Mouse (Mus musculus) MEL (cell line): Measurements from ENCODE around the gene Uox. TPM values are rescaled to one million over a fixed set of nuclear protein-coding genes. Genes with fewer than 3 reads are reported as not detected.

Experiments used
- DNase-seq: peaks from one replicate; pipeline ENCODE4 v3.0.0; 2011; ENCODE audit warnings: low read depth, low spot score
- H3K27ac ChIP-seq: 2 replicates; pipeline ENCODE4 v1.5.1; 2012; ENCODE audit warnings: low read depth, mild to moderate bottlenecking, control low read depth, low read length, moderate library complexity; ENCODE audit not compliant: control insufficient read depth
- H3K27me3 ChIP-seq, 2 experiments: fragments of 150-350 bp in 1 of 2; sonication (generic) in 1 of 2; 2 replicates each; pipeline ENCODE4 v1.6.1; 2012; ENCODE audit warnings: low read length in 2 of 2, mild to moderate bottlenecking in 2 of 2, improper control_type of control experiment in 1 of 2, moderate library complexity in 1 of 2; ENCODE audit not compliant: insufficient read depth in 2 of 2, control insufficient read depth in 1 of 2
- H3K36me3 ChIP-seq, 2 experiments: 2 replicates each; pipeline ENCODE4 v1.6.1; 2012 to 2014; ENCODE audit warnings: low read length in 2 of 2, improper control_type of control experiment in 1 of 2, inconsistent platforms in 1 of 2, mild to moderate bottlenecking in 1 of 2; ENCODE audit not compliant: insufficient read depth in 2 of 2, control insufficient read depth in 1 of 2
- H3K4me1 ChIP-seq, 2 experiments: fragments of 150-350 bp in 1 of 2; sonication (generic) in 1 of 2; 2 replicates each; pipeline ENCODE4 v1.6.1; 2012; ENCODE audit warnings: low read length in 2 of 2, improper control_type of control experiment in 1 of 2, mild to moderate bottlenecking in 1 of 2; ENCODE audit not compliant: insufficient read depth in 2 of 2, control insufficient read depth in 1 of 2
- H3K4me3 ChIP-seq, 2 experiments: fragments of 150-350 bp in 1 of 2; sonication (generic) in 1 of 2; 2 replicates each; pipeline ENCODE4 v1.5.1; 2012; ENCODE audit warnings: low read depth in 2 of 2, low read length in 2 of 2, mild to moderate bottlenecking in 2 of 2, moderate library complexity in 2 of 2, control low read depth in 1 of 2, improper control_type of control experiment in 1 of 2; ENCODE audit not compliant: control insufficient read depth in 1 of 2, insufficient read depth in 1 of 2
- H3K79me2 ChIP-seq: 2 replicates; pipeline ENCODE4 v1.6.1; 2012; ENCODE audit warnings: mild to moderate bottlenecking, low read length, moderate library complexity; ENCODE audit not compliant: control insufficient read depth, poor library complexity, insufficient read depth
- H3K9ac ChIP-seq: 2 replicates; pipeline ENCODE4 v1.6.1; 2012; ENCODE audit warnings: low read depth, mild to moderate bottlenecking, control low read depth, low read length, moderate library complexity; ENCODE audit not compliant: control insufficient read depth, poor library complexity, severe bottlenecking
- H3K9me3 ChIP-seq: fragments of 150-350 bp; sonication (generic); replicated peaks from 2 replicates; pipeline ENCODE4 v1.6.1; 2012; ENCODE audit warnings: mild to moderate bottlenecking, low read length, improper control_type of control experiment, moderate library complexity; ENCODE audit not compliant: insufficient read depth
- CHD1 ChIP-seq: IDR thresholded peaks from 2 replicates; pipeline ENCODE4 v1.6.1; 2012; ENCODE audit warnings: low read depth, mild to moderate bottlenecking, inconsistent platforms, low read length, improper control_type of control experiment
- CTCF ChIP-seq, 3 experiments: IDR thresholded peaks in 2 of 3; conservative IDR thresholded peaks in 1 of 3; 2 replicates each; pipeline ENCODE4 v1.5.1; 2011 to 2012; ENCODE audit warnings: low read length in 3 of 3, low read depth in 2 of 3, mild to moderate bottlenecking in 2 of 3, improper control_type of control experiment in 1 of 3, inconsistent platforms in 1 of 3, mixed read lengths in 1 of 3, moderate library complexity in 1 of 3; ENCODE audit not compliant: control insufficient read depth in 1 of 3, insufficient read depth in 1 of 3, poor library complexity in 1 of 3, severe bottlenecking in 1 of 3
- EP300 ChIP-seq, 2 experiments: IDR thresholded peaks; 2 replicates each; pipeline ENCODE4 v1.6.1; 2011; ENCODE audit warnings: improper control_type of control experiment in 2 of 2, low read length in 2 of 2, low read depth in 1 of 2, mild to moderate bottlenecking in 1 of 2
- GABPA ChIP-seq: IDR thresholded peaks from 2 replicates; pipeline ENCODE4 v1.6.1; 2012; ENCODE audit warnings: low read depth, mild to moderate bottlenecking, inconsistent platforms, low read length, improper control_type of control experiment, moderate library complexity
- GATA1 ChIP-seq: IDR thresholded peaks from 2 replicates; pipeline ENCODE4 v1.6.1; 2011; ENCODE audit warnings: low read depth, low read length, improper control_type of control experiment
- JUND ChIP-seq: IDR thresholded peaks from 2 replicates; pipeline ENCODE4 v1.6.1; 2011; ENCODE audit warnings: low read depth, mild to moderate bottlenecking, improper control_type of control experiment, low read length
- KAT2A ChIP-seq: conservative IDR thresholded peaks from 2 replicates; pipeline ENCODE4 v1.6.1; 2012; ENCODE audit warnings: low read depth, low read length, improper control_type of control experiment, inconsistent platforms
- MAFK ChIP-seq: IDR thresholded peaks from 2 replicates; pipeline ENCODE4 v1.6.1; 2011; ENCODE audit warnings: low read depth, mild to moderate bottlenecking, low read length, improper control_type of control experiment, borderline replicate concordance
- MAX ChIP-seq: IDR thresholded peaks from 2 replicates; pipeline ENCODE4 v1.6.1; 2011; ENCODE audit warnings: low read length, improper control_type of control experiment
- MAZ ChIP-seq: IDR thresholded peaks from 2 replicates; pipeline ENCODE4 v1.6.1; 2012; ENCODE audit warnings: low read depth, mild to moderate bottlenecking, inconsistent platforms, low read length, improper control_type of control experiment
- MYC ChIP-seq: IDR thresholded peaks from 2 replicates; pipeline ENCODE4 v1.6.1; 2011; ENCODE audit warnings: low read depth, mild to moderate bottlenecking, low read length, improper control_type of control experiment, moderate library complexity
- NELFE ChIP-seq: IDR thresholded peaks from 2 replicates; pipeline ENCODE4 v1.6.1; 2011; ENCODE audit warnings: low read depth, low read length, improper control_type of control experiment
- POLR2A ChIP-seq, 2 experiments: IDR thresholded peaks; 2 replicates each; pipeline ENCODE4 v1.6.1; 2011 to 2012; ENCODE audit warnings: low read length in 2 of 2, mild to moderate bottlenecking in 2 of 2, control low read depth in 1 of 2, improper control_type of control experiment in 1 of 2, low read depth in 1 of 2, moderate library complexity in 1 of 2; ENCODE audit not compliant: control insufficient read depth in 1 of 2, insufficient read depth in 1 of 2, poor library complexity in 1 of 2
- POLR2AphosphoS2 ChIP-seq: IDR thresholded peaks from 2 replicates; pipeline ENCODE4 v1.6.1; 2011; ENCODE audit warnings: low read length, improper control_type of control experiment
- RAD21 ChIP-seq: IDR thresholded peaks from 2 replicates; pipeline ENCODE4 v1.6.1; 2011; ENCODE audit warnings: mild to moderate bottlenecking, low read depth, low read length, improper control_type of control experiment
- SIN3A ChIP-seq: IDR thresholded peaks from 2 replicates; pipeline ENCODE4 v1.6.1; 2012; ENCODE audit warnings: low read length, improper control_type of control experiment, inconsistent platforms
- SMC3 ChIP-seq: IDR thresholded peaks from 2 replicates; pipeline ENCODE4 v1.6.1; 2011; ENCODE audit warnings: low read depth, low read length, improper control_type of control experiment
- TAL1 ChIP-seq: IDR thresholded peaks from 2 replicates; pipeline ENCODE4 v1.6.1; 2012; ENCODE audit warnings: mild to moderate bottlenecking, inconsistent platforms, low read length, moderate library complexity, mixed read lengths
- TCF12 ChIP-seq: IDR thresholded peaks from 2 replicates; pipeline ENCODE4 v1.6.1; 2014; ENCODE audit warnings: low read depth, mild to moderate bottlenecking, inconsistent platforms, low read length, improper control_type of control experiment, moderate library complexity
- USF1 ChIP-seq: IDR thresholded peaks from 2 replicates; pipeline ENCODE4 v1.6.1; 2014; ENCODE audit warnings: low read depth, mild to moderate bottlenecking, inconsistent platforms, low read length, improper control_type of control experiment, moderate library complexity
- USF2 ChIP-seq, 2 experiments: IDR thresholded peaks; 2 replicates each; pipeline ENCODE4 v1.6.1; 2011 to 2012; ENCODE audit warnings: improper control_type of control experiment in 2 of 2, low read length in 2 of 2, borderline replicate concordance in 1 of 2, inconsistent platforms in 1 of 2, low read depth in 1 of 2, mild to moderate bottlenecking in 1 of 2; ENCODE audit not compliant: insufficient read depth in 1 of 2
- ZKSCAN1 ChIP-seq: IDR thresholded peaks from 2 replicates; pipeline ENCODE4 v1.6.1; 2012; ENCODE audit warnings: low read depth, mild to moderate bottlenecking, inconsistent platforms, low read length, improper control_type of control experiment, moderate library complexity
- ZNF384 ChIP-seq: IDR thresholded peaks from 2 replicates; pipeline ENCODE4 v1.6.1; 2012; ENCODE audit warnings: low read depth, mild to moderate bottlenecking, inconsistent platforms, low read length, improper control_type of control experiment
- polyA plus RNA-seq, 2 experiments: library from polyadenylated mRNA; stranded (reverse) in 1 of 2; unstranded in 1 of 2; fragments of >175 nt in 1 of 2; fragments of >200 nt in 1 of 2; gene quantifications; 2 replicates each; pipeline versions ENCODE4 v1.2.1 to v1.2.4; 2012; ENCODE audit warnings: low replicate concordance in 2 of 2, low read depth in 1 of 2; ENCODE audit not compliant: insufficient read length in 2 of 2, insufficient read depth in 1 of 2, missing spikeins in 1 of 2
- total RNA-seq: library from RNA; depleted of rRNA; stranded (reverse); fragments of 300-350 nt; gene quantifications from 2 replicates; pipeline ENCODE4 v1.2.3, GENCODE M21; 2012

Uox gene
- total and polyA plus RNA-seq, 3 experiments = not detected

DNA sequence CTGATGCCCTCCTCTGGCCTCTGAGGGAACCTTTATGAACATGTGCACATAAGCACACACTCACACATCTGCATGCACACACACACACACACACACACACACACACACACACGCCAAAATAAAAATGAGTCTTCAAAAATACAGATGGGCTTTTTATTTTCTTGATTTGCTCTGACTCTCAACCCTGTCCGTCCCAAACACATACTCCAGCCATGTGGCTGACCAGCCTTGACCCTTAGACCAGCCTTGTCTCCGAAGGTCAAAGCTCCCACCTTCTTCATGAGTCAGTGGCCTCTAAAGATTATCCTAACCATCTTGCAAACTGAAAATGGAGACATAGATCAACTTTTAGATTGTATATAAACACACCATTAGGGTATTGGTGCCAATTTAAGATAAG is 632 bp upstream of the Uox start:
- H3K36me3 ChIP-seq = no peaks in the 10 kb centered on the region
- H3K9ac ChIP-seq = no peak overlapping the region
- peaks cover 0 to 5% of the 10 kb centered on the region in 2 experiments; a peak in 2 of 4 replicates for H3K27me3 ChIP-seq
- no peaks in the 10 kb centered on the region for H3K79me2 ChIP-seq
- DNase-seq = no peak
- no peak overlapping the region for H3K4me3 ChIP-seq
- H3K27ac ChIP-seq = no peak overlapping the region
- no peaks in the 10 kb centered on the region for H3K4me1 ChIP-seq
- TF ChIP-seq EP300 (IDR thresholded peaks at IDR 0.05; ENCODE audit: low read depth in 1 of 2, low read length in 2 of 2) = no peak
- TF ChIP-seq NELFE = no peak
- no peak for TF ChIP-seq USF1
- H3K9me3 ChIP-seq = no peaks in the 10 kb centered on the region

- Histone ChIP-seq H3K9ac (no peak overlapping the region), H3K4me3 (no peak overlapping the region), H3K27me3 (peaks cover 0 to 4% of the 10 kb centered on the region in 2 experiments; a peak in 2 of 4 replicates), H3K4me1 (no peaks in the 10 kb centered on the region), H3K36me3 (no peaks in the 10 kb centered on the region), H3K9me3 (no peaks in the 10 kb centered on the region), H3K79me2 (no peaks in the 10 kb centered on the region), H3K27ac (no peak overlapping the region)
- TF ChIP-seq SMC3 = no peak
- no peak for TF ChIP-seq USF2 (IDR thresholded peaks at IDR 0.05; ENCODE audit: borderline replicate concordance in 1 of 2, insufficient read depth in 1 of 2, low read depth in 1 of 2, low read length in 2 of 2)
- no peak for TF ChIP-seq MAX
- TF ChIP-seq POLR2A (IDR thresholded peaks at IDR 0.05; ENCODE audit: control insufficient read depth in 1 of 2, insufficient read depth in 1 of 2, low read depth in 1 of 2, low read length in 2 of 2, poor library complexity in 1 of 2) = no peak
- no peak for TF ChIP-seq CTCF (IDR thresholded peaks at IDR 0.05 in 2 of 3, conservative IDR thresholded peaks at IDR 0.05 in 1 of 3; ENCODE audit: control insufficient read depth in 1 of 3, insufficient read depth in 1 of 3, low read depth in 2 of 3, low read length in 3 of 3, poor library complexity in 1 of 3, severe bottlenecking in 1 of 3)
- no peak for TF ChIP-seq MYC
- no peak for TF ChIP-seq GATA1
- TF ChIP-seq RAD21 = no peak
- TF ChIP-seq CHD1 = no peak
- TF ChIP-seq MAZ = no peak
- no peak for DNase-seq
Observed at GRCm38 (mm10) chr3:146570939-146571338, 713 bp downstream of the Uox start.

GRCm38 (mm10) chr3:146571341-146571740 is 1.1 kb downstream of the Uox start:
- no peaks in the 10 kb centered on the region for H3K36me3 ChIP-seq
- TF ChIP-seq MAX = no peak
- no peak for TF ChIP-seq CTCF (IDR thresholded peaks at IDR 0.05 in 2 of 3, conservative IDR thresholded peaks at IDR 0.05 in 1 of 3; ENCODE audit: control insufficient read depth in 1 of 3, insufficient read depth in 1 of 3, low read depth in 2 of 3, low read length in 3 of 3, poor library complexity in 1 of 3, severe bottlenecking in 1 of 3)
- no peak for TF ChIP-seq NELFE
- no peak for TF ChIP-seq MAFK
- TF ChIP-seq POLR2A (IDR thresholded peaks at IDR 0.05; ENCODE audit: control insufficient read depth in 1 of 2, insufficient read depth in 1 of 2, low read depth in 1 of 2, low read length in 2 of 2, poor library complexity in 1 of 2) = no peak
- TF ChIP-seq TCF12 = no peak
- no peak for TF ChIP-seq GATA1
- no peak for TF ChIP-seq POLR2AphosphoS2
- TF ChIP-seq GABPA = no peak
- no peak for TF ChIP-seq JUND
- TF ChIP-seq ZNF384 = no peak
- TF ChIP-seq ZKSCAN1 = no peak
- no peak for TF ChIP-seq TAL1
- TF ChIP-seq KAT2A = no peak
- no peak for TF ChIP-seq SIN3A
- TF ChIP-seq, all 39 proteins: peak for 0
- DNase-seq = no peak
- H3K4me1 ChIP-seq = no peaks in the 10 kb centered on the region
- no peaks in the 10 kb centered on the region for H3K79me2 ChIP-seq
- H3K9me3 ChIP-seq = no peaks in the 10 kb centered on the region
- peaks cover 0 to 3% of the 10 kb centered on the region in 2 experiments; a peak in 2 of 4 replicates for H3K27me3 ChIP-seq
- H3K27ac ChIP-seq = no peak overlapping the region
- no peak overlapping the region for H3K9ac ChIP-seq
- H3K4me3 ChIP-seq = no peak overlapping the region
